Mouse (Mus musculus) kidney, postnatal 0 days (tissue): ENCODE data around the gene Hist2h2ac. TPM values are rescaled to one million over a fixed set of nuclear protein-coding genes. Genes with fewer than 3 reads are reported as not detected.
A peak's percentile ranks its signal among the peaks of the same experiment; 100 is the strongest.
"Not testable (repeated sequence)": the region's sequence is repeated elsewhere in the genome, so short reads cannot be mapped to it uniquely, and the experiment has no call there.

Source experiments
- ATAC-seq: fragments of 200-750 bp; cut with Nextera tagmentation; replicated peaks from 2 replicates; pipeline ENCODE4 v1.8.0; 2017; ENCODE audit warnings: low read depth, moderate number of reproducible peaks, moderate TSS enrichment, moderate library complexity; ENCODE audit not compliant: low FRiP score
- DNase-seq: peaks from one replicate; pipeline ENCODE4 v3.0.0-alpha.2; 2016; ENCODE audit warnings: low spot score
- H3K27ac ChIP-seq: fragments of 300-500 bp; sonication (generic); 2 replicates; pipeline ENCODE4 v1.5.1; 2014; ENCODE audit warnings: mild to moderate bottlenecking
- H3K27me3 ChIP-seq: fragments of 300-500 bp; sonication (generic); 2 replicates; pipeline ENCODE4 v1.6.1; 2014; ENCODE audit warnings: low read length, mixed read lengths; ENCODE audit not compliant: insufficient read depth
- H3K36me3 ChIP-seq: fragments of 300-500 bp; sonication (generic); 2 replicates; pipeline ENCODE4 v1.6.1; 2014; ENCODE audit warnings: low read length, mixed read lengths; ENCODE audit not compliant: insufficient read depth
- H3K4me1 ChIP-seq: fragments of 300-500 bp; sonication (generic); replicated peaks from 2 replicates; pipeline ENCODE4 v1.6.1; 2014; ENCODE audit warnings: antibody characterized with exemption, low read length, mixed read lengths; ENCODE audit not compliant: insufficient read depth
- H3K4me2 ChIP-seq: fragments of 300-500 bp; sonication (generic); 2 replicates; pipeline ENCODE4 v1.6.1; 2014; ENCODE audit warnings: mild to moderate bottlenecking, low read length, moderate library complexity, mixed read lengths
- H3K4me3 ChIP-seq: fragments of 300-500 bp; sonication (generic); replicated peaks from 2 replicates; pipeline ENCODE4 v1.5.1; 2014; ENCODE audit warnings: low read depth, low read length
- H3K9ac ChIP-seq: fragments of 300-500 bp; sonication (generic); 2 replicates; pipeline ENCODE4 v1.6.1; 2014; ENCODE audit warnings: low read depth, low read length
- H3K9me3 ChIP-seq: fragments of 300-500 bp; sonication (generic); replicated peaks from 2 replicates; pipeline ENCODE4 v1.6.1; 2016; ENCODE audit warnings: low read length, inconsistent platforms, mixed read lengths
- CTCF ChIP-seq: IDR thresholded peaks from 2 replicates; pipeline ENCODE4 v1.5.1; 2016; ENCODE audit warnings: antibody characterized with exemption, low read depth, mild to moderate bottlenecking, moderate library complexity
- WGBS: fragments of 180-500 bp; shearing (Covaris S2); extraction: QIAGEN DNeasy Blood & Tissue Kit; methylation state at CpG from one replicate; pipeline ENCODE4 v1.1.7; 2014; 5-methylcytosine and 5-hydroxymethylcytosine counted together
- polyA plus RNA-seq: library from polyadenylated mRNA; unstranded; fragments of >200 nt; fragmentation: Nextera tagmentation; extraction: Ambion mirVana; gene quantifications from 2 replicates; pipeline ENCODE4 v1.2.1, GENCODE M21; 2015

The Hist2h2ac gene
- polyA plus RNA-seq, 1 experiment from 2014 or later, result 7.5 TPM

DNA sequence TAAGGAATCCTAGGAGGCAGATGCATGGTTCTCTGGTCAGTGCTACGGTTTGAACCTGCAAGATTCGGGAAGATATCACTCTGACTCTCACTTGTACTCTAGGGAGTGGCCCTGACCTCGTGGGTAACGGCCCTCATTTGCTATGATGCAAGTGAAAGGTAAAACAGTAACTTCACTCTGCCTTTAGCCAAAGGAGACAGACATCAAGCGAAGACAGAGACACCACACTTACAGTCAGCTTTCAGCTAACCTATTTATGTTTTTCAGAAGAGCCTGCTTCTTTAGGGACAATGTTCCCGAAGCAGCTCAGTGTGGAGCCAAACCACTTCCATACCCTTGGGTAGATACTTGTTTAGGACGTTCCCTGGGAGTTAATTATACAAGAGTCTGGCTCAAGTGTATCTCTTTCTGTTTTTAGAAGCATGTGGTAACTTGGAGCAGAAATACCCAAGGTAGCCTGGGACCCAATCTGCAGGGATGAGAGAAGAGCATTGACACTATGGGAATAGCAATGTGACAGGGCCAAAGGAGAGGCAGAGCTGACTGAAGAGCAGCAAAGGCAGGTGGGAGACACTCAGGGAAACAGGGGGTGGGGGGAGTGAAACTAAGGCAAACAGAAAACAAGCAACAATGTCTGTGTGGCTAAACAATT is 23.4 kb upstream of the Hist2h2ac start:
- DNase-seq (no peak), ATAC-seq (no peak)
- 64% methylated on average over 7 of the region's 7 CpGs for WGBS
- Histone ChIP-seq H3K9ac (0 out of 2 replicates have a peak overlapping the region, but pooled peaks have one; percentile 78), H3K4me3 (peak overlapping the region; percentile 48), H3K27ac (peak overlapping the region; percentile 94), H3K27me3 (no peaks in the 10 kb centered on the region), H3K4me2 (peak overlapping the region; percentile 59), H3K9me3 (no peaks in the 10 kb centered on the region), H3K36me3 (no peaks in the 10 kb centered on the region), H3K4me1 (peaks cover 11% of the 10 kb centered on the region)
- TF ChIP-seq CTCF, result no peak

DNA sequence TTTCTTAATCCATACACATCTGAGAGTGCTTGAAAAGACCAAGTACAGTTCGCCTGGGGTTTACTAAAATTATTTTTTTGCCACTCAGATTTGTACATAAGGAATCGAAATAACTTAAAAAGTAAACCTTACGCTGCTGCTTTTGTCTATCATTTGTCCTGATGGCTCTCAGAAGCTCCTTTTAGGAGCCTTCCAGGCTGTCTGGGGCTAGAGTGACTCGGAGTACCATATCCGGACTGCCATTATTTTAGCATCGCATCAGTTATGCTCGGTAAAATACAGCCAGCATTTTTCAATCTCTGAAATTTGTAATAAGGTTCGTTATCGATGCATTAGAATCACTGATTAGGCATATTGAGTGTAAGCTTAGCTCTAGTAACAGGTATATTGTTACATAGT is 20.1 kb upstream of the Hist2h2ac start:
- Histone ChIP-seq H3K27ac (peak overlapping the region; percentile 61), H3K4me3 (no peak overlapping the region), H3K36me3 (no peaks in the 10 kb centered on the region), H3K27me3 (no peaks in the 10 kb centered on the region), H3K9me3 (no peaks in the 10 kb centered on the region), H3K9ac (0 out of 2 replicates have a peak overlapping the region, but pooled peaks have one; percentile 14), H3K4me1 (peaks cover 19% of the 10 kb centered on the region), H3K4me2 (peak overlapping the region; percentile 30)
- TF ChIP-seq CTCF, result no peak
- WGBS, result 79% methylated on average over 9 of the region's 9 CpGs
- ATAC-seq (no peak), DNase-seq (no peak)

DNA sequence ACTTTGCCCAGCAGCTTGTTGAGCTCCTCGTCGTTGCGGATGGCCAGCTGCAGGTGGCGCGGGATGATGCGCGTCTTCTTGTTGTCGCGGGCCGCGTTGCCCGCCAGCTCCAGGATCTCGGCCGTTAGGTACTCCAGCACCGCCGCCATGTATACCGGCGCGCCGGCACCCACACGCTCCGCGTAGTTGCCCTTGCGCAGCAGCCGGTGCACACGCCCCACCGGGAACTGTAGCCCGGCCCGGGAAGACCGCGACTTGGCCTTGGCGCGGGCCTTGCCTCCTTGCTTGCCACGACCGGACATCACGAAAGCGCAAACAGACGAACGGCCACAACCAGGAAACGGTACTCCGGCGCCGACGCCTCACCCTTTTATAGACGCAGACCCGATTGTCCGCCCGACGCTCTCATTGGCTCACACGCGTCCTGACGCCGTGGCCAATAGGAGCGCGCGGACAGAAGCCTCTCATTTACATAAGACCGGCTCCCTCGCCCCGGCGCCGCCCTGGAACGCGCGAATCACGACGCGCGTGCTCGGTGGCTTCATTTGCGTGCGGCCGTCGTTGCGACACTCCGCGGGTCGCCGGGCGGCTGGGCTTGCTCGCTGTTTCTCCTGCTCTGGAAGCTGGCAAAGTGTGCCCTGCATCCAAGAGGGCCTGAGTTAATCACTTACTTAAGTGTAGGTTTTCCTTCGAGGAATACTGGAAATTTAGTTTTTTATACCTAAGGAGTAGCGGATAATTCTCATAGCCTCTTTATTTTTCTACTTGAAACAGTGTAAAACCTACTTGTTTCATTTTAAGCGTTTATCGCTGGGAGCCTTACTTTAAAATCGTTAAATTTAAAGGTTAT is 19.5 kb upstream of the Hist2h2ac start, which contains the start of gene Hist2h2aa2:
Gene Hist2h2aa2 (minus strand): TSS at position 328 of the 850 bp plus-strand sequence.
- not testable (repeated sequence) for H3K9me3 ChIP-seq, H3K27me3 ChIP-seq, H3K36me3 ChIP-seq
- Histone ChIP-seq H3K4me2 (peak within 1 kb of the TSS; percentile 34), H3K9ac (0 out of 2 replicates have a peak within 1 kb of the TSS, but pooled peaks have one; percentile 47), H3K4me3 (0 out of 2 replicates have a peak within 1 kb of the TSS, but pooled peaks have one; percentile 23), H3K27ac (peak within 1 kb of the TSS; percentile 82), H3K4me1 (peaks cover 19% of the 10 kb centered on the region)
- ATAC-seq (peak; percentile 84), DNase-seq (peak; percentile 85)
- 5% methylated on average over 27 of the region's 85 CpGs for WGBS

DNA sequence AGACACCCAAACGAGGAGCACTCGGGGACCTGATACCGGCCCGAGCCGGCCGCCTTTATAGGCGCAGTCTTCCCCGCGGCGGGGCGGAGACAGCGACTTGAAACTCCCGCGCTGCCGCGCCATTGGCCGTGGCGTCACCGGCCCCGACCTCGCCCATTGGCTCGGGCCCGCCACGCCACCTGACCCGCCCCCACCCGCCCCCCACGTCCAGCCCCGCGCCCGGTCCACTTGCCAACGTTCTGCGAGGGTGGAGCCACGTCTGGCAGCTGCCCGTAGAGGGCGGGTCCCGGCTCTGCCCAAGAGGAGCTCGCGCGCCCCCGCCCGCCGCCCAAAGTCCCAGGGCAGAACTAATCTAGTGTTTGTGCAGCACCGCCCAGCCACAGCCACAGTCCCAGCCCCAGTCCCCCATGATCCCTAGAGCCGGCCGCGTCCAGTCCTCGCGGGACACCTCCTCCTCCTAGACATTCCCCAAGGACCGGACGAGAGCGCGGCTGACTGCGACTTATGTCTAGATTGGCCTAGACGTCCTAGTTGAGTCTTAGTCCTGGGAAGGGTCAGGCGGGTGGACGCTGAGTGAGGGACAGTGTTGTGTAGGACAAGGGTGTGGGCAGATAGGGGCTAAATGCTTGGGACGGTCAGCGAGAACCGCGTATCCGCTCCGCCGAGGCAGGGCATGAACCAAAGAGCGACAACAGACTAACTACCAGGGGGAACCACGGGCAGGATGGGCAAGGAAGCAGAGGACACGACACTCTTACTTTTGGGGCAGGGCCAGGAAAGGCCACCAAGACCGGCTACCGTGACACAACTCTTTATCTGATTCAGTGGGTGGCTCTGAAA is 18.5 kb upstream of the Hist2h2ac start, which contains the start of gene Hist2h3c2:
Gene Hist2h3c2 (minus strand): TSS at position 174 of the 840 bp plus-strand sequence.
- 1% methylated on average over 16 of the region's 68 CpGs for WGBS
- Histone ChIP-seq H3K27ac (peak within 1 kb of the TSS; percentile 82), H3K9ac (peak within 1 kb of the TSS; percentile 58), H3K4me2 (peak within 1 kb of the TSS; percentile 49), H3K4me3 (peak within 1 kb of the TSS; percentile 31), H3K4me1 (peaks cover 15% of the 10 kb centered on the region)
- H3K9me3 ChIP-seq, H3K27me3 ChIP-seq, DNase-seq, H3K36me3 ChIP-seq: not testable (repeated sequence)
- ATAC-seq, result peak; percentile 92

DNA sequence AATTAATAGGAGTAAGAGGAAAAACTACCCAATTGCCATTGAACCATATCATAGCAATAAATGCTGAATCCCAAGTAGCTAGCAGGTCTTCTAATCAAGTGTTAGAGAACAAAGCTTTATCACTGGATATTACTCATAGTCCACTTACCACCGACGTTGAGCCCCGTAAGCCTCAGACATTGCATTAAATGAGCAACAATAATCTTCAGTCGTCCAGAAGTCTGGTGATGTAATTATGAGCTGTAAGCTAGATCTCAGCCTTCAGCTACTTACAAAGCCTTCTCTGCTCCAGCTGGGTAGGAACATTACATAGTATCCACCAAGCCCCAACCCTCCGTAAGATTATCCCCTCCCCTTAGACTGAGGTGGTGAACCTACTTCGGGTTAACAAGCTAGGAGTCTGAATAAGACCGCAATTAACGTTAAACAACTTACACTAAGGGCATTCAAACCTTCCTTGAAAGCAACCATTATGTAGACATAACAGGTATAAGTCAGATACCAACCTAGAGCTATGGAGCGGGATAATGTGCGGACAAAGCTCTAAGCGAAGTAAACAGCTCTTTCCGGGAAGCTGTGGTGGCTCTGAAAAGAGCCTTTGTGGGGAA is 17.3 kb upstream of the Hist2h2ac start:
- H3K27me3 ChIP-seq, result no peaks in the 10 kb centered on the region
- no peaks in the 10 kb centered on the region for H3K9me3 ChIP-seq
- no peaks in the 10 kb centered on the region for H3K36me3 ChIP-seq
- ATAC-seq (no peak), DNase-seq (peak; percentile 36)
- peaks cover 7% of the 10 kb centered on the region for H3K4me1 ChIP-seq
- H3K27ac ChIP-seq, result 0 out of 2 replicates have a peak overlapping the region, but pooled peaks have one; percentile 19
- H3K9ac ChIP-seq, result peak overlapping the region; percentile 58
- 3% methylated on average over 12 of the region's 12 CpGs for WGBS
- no peak for TF ChIP-seq CTCF
- peak overlapping the region; percentile 31 for H3K4me3 ChIP-seq
- peak overlapping the region; percentile 49 for H3K4me2 ChIP-seq
